Mouse (Mus musculus) hindbrain, embryonic 15.5 days (tissue): ENCODE data around the gene Cd300ld4. TPM values are rescaled to one million over a fixed set of nuclear protein-coding genes. Genes with fewer than 3 reads are reported as not detected.
A peak's percentile ranks its signal among the peaks of the same experiment; 100 is the strongest.
"Not testable (repeated sequence)": the region's sequence is repeated elsewhere in the genome, so short reads cannot be mapped to it uniquely, and the experiment has no call there.

Experiments used
- ATAC-seq: fragments of 200-750 bp; cut with Nextera tagmentation; 2 replicates; pipeline ENCODE4 v1.8.0; 2017; ENCODE audit warnings: low read depth, moderate number of reproducible peaks, moderate TSS enrichment; ENCODE audit not compliant: low FRiP score
- H3K27ac ChIP-seq: fragments of 300-500 bp; sonication (generic); replicated peaks from 2 replicates; pipeline ENCODE4 v1.5.1; 2015; ENCODE audit warnings: mild to moderate bottlenecking, inconsistent platforms
- H3K27me3 ChIP-seq: fragments of 300-500 bp; sonication (generic); 2 replicates; pipeline ENCODE4 v1.6.1; 2015; ENCODE audit warnings: control low read depth, inconsistent platforms
- H3K36me3 ChIP-seq: fragments of 300-500 bp; sonication (generic); 2 replicates; pipeline ENCODE4 v1.6.1; 2015; ENCODE audit warnings: control low read depth, inconsistent platforms
- H3K4me1 ChIP-seq: fragments of 300-500 bp; sonication (generic); replicated peaks from 2 replicates; pipeline ENCODE4 v1.6.1; 2015; ENCODE audit warnings: control low read depth, inconsistent platforms
- H3K4me2 ChIP-seq: fragments of 300-500 bp; sonication (generic); 2 replicates; pipeline ENCODE4 v1.6.1; 2015; ENCODE audit warnings: moderate library complexity, mild to moderate bottlenecking, inconsistent platforms
- H3K4me3 ChIP-seq: fragments of 300-500 bp; sonication (generic); 2 replicates; pipeline ENCODE4 v1.5.1; 2015; ENCODE audit warnings: mild to moderate bottlenecking, inconsistent platforms
- H3K9ac ChIP-seq: fragments of 300-500 bp; sonication (generic); 2 replicates; pipeline ENCODE4 v1.6.1; 2015; ENCODE audit warnings: inconsistent platforms
- H3K9me3 ChIP-seq: fragments of 300-500 bp; sonication (generic); 2 replicates; pipeline ENCODE4 v1.6.1; 2016; ENCODE audit warnings: control low read depth, inconsistent platforms
- WGBS: fragments of 180-500 bp; shearing (Covaris S2); methylation state at CpG from one replicate; pipeline ENCODE4 v1.1.7; 2015; 5-methylcytosine and 5-hydroxymethylcytosine counted together
- polyA plus RNA-seq: library from polyadenylated mRNA; unstranded; fragments of >200 nt; fragmentation: Nextera tagmentation; extraction: Ambion mirVana; gene quantifications from 2 replicates; pipeline ENCODE4 v1.2.1, GENCODE M21; 2015

Gene Cd300ld4
- not detected in 2 replicates for polyA plus RNA-seq

- no CpG with 5 or more reads among the region's 6 CpGs for WGBS
- H3K9ac ChIP-seq, ATAC-seq, H3K9me3 ChIP-seq, H3K36me3 ChIP-seq, H3K27me3 ChIP-seq, H3K27ac ChIP-seq, H3K4me2 ChIP-seq, H3K4me1 ChIP-seq, H3K4me3 ChIP-seq: not testable (repeated sequence)
These were observed at the start of gene Cd300ld4 for GRCm38 (mm10) chr11:115026912-115027311. Gene Cd300ld4, minus strand, starts transcription at chr11:115027012.

DNA sequence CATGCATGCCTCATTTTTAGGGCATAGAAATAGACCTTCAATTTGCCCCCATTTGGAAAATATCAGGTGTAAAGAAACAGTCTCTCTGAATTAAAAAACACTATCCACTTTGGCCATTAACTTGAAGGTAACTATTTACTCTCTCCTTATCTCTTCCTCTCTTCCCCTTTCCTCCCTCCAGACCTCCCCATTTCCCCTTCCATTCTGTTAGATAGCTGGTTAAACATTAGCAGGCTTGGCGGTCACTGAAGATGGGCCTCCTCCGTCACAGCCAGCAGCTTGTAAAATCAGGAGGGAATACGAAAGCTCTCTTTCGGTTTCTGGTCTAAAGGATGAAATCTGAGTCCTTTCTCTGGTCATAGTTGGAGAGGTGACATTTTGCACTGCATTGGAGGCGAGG, 49.0 kb upstream of the Cd300ld4 start:
- no peak overlapping the region for H3K27ac ChIP-seq
- no peak for ATAC-seq
- no peak overlapping the region for H3K9ac ChIP-seq
- no peak overlapping the region for H3K4me3 ChIP-seq
- H3K9me3 ChIP-seq: no peaks in the 10 kb centered on the region
- H3K4me2 ChIP-seq: no peak overlapping the region
- H3K36me3 ChIP-seq: no peaks in the 10 kb centered on the region
- peaks cover 8% of the 10 kb centered on the region; the same call in 1 of the 2 replicates for H3K27me3 ChIP-seq
- 58% methylated on average over 5 of the region's 5 CpGs for WGBS
- peaks cover 12% of the 10 kb centered on the region for H3K4me1 ChIP-seq

DNA sequence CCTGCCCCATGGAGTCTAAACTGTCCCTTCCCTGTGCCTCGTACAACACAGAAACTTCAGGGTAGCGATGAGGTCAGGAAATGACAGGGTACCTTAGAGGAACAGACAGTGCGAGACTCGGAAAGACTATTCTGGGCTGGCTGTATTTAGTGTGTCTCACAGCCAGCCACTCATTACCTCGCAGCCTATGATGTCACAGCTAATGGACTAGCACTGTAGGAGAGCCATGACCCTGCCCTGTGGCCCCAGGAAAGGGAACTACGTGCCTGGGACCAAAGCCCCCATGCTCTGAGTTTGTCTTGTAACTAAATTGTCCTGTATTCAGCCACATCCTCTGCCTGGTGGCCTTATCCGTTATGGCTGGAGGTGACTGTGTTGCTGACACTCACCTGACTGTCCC, 48.6 kb upstream of the Cd300ld4 start:
- 78% methylated on average over 7 of the region's 7 CpGs for WGBS
- H3K27me3 ChIP-seq: peaks cover 8% of the 10 kb centered on the region; the same call in 1 of the 2 replicates

GRCm38 (mm10) chr11:115073002-115073401, 46.2 kb upstream of the Cd300ld4 start:
- H3K9ac ChIP-seq: no peak overlapping the region
- H3K4me2 ChIP-seq: no peak overlapping the region
- no peak for ATAC-seq
- H3K36me3 ChIP-seq: no peaks in the 10 kb centered on the region
- peaks cover 12% of the 10 kb centered on the region for H3K4me1 ChIP-seq
- H3K27me3 ChIP-seq: peaks cover 23% of the 10 kb centered on the region
- no peak overlapping the region for H3K27ac ChIP-seq
- H3K4me3 ChIP-seq: no peak overlapping the region
- 62% methylated on average over 5 of the region's 5 CpGs for WGBS
- no peaks in the 10 kb centered on the region for H3K9me3 ChIP-seq

More for the DNA sequence above, 48.6 kb upstream of the Cd300ld4 start:
- H3K9ac ChIP-seq: no peak overlapping the region
- H3K4me2 ChIP-seq: no peak overlapping the region
- no peak overlapping the region for H3K4me3 ChIP-seq
- no peak for ATAC-seq
- peaks cover 12% of the 10 kb centered on the region for H3K4me1 ChIP-seq
- no peak overlapping the region for H3K27ac ChIP-seq
- no peaks in the 10 kb centered on the region for H3K9me3 ChIP-seq
- no peaks in the 10 kb centered on the region for H3K36me3 ChIP-seq

GRCm38 (mm10) chr11:115071631-115072294, 45.0 kb upstream of the Cd300ld4 start:
- H3K4me2 ChIP-seq: peak overlapping the region; percentile 34
- no peak overlapping the region for H3K4me3 ChIP-seq
- ATAC-seq: no peak
- H3K27me3 ChIP-seq: peaks cover 23% of the 10 kb centered on the region
- WGBS: 9% methylated on average over 14 of the region's 14 CpGs
- no peaks in the 10 kb centered on the region for H3K9me3 ChIP-seq
- peaks cover 12% of the 10 kb centered on the region for H3K4me1 ChIP-seq
- peak overlapping the region; percentile 29; the same call in 1 of the 2 replicates for H3K27ac ChIP-seq
- no peaks in the 10 kb centered on the region for H3K36me3 ChIP-seq
- no peak overlapping the region for H3K9ac ChIP-seq

- Histone ChIP-seq H3K27ac (no peak overlapping the region), H3K4me3 (no peak overlapping the region), H3K36me3 (no peaks in the 10 kb centered on the region), H3K27me3 (peaks cover 23% of the 10 kb centered on the region), H3K4me1 (peaks cover 12% of the 10 kb centered on the region), H3K9me3 (no peaks in the 10 kb centered on the region), H3K9ac (no peak overlapping the region), H3K4me2 (peak overlapping the region; percentile 34)
- 0 out of 2 replicates have a peak, but pooled peaks have one; percentile 30 for ATAC-seq
- 2% methylated on average over 9 of the region's 9 CpGs for WGBS
These were observed 44.3 kb upstream of the Cd300ld4 start for GRCm38 (mm10) chr11:115071015-115071551.

DNA sequence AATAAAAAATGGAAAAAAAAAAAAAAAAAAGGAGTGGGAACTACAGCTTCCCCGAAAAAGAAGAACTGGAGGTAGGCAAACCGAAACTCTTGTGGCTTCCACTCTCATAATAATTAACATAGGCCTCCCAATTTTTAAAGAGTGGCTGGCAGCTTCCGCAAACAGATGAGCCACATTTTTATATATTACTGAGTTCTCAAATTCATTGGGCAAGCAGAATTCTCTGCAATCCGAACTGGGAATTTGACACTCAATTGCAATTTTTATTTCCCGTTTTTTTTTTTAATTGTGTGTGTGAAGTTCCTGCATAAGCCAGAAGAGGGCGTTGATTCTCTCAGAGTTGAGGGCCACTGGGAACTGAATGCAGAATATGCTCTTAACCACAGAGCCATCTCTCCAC, 40.0 kb upstream of the Cd300ld4 start:
- Histone ChIP-seq H3K27ac (no peak overlapping the region), H3K4me2 (no peak overlapping the region), H3K4me3 (no peak overlapping the region), H3K9me3 (no peaks in the 10 kb centered on the region), H3K36me3 (no peaks in the 10 kb centered on the region), H3K27me3 (peaks cover 19% of the 10 kb centered on the region), H3K9ac (no peak overlapping the region), H3K4me1 (peaks cover 8% of the 10 kb centered on the region)
- no peak for ATAC-seq
- WGBS: 74% methylated on average over 6 of the region's 6 CpGs

DNA sequence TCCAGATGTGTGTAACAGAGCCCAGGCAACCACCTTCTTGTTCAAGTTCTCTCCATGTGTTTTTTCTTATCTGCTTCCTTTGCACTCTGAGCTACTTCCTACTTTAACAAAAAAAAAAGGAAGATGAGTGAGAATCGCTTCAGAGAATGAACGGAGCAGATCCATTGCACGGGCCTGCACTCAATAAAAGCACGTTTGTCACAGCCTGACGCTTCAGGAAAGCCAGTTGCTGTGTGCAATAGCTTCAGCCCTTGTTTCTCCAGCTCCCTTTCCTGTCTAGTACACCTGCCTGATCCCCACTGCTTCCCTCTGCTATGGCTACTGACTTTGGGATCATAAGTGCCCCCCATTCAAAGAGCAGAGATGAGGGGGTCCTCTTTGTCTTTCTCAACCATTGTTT, 35.3 kb upstream of the Cd300ld4 start, which contains the start of gene Cd300e:
TSS of gene Cd300e (minus strand) at position 101 of the 400 bp plus-strand sequence.
- Histone ChIP-seq H3K4me2 (no peak within 1 kb of the TSS), H3K9ac (no peak within 1 kb of the TSS), H3K27ac (no peak within 1 kb of the TSS), H3K4me3 (no peak within 1 kb of the TSS), H3K36me3 (no peaks in the 10 kb centered on the region), H3K9me3 (no peaks in the 10 kb centered on the region), H3K4me1 (no peaks in the 10 kb centered on the region), H3K27me3 (0 out of 2 replicates have a peak, but pooled peaks cover 4% of the 10 kb centered on the region)
- WGBS: 28% methylated on average over 5 of the region's 5 CpGs
- ATAC-seq: no peak

- no peaks in the 10 kb centered on the region for H3K4me1 ChIP-seq
- H3K4me3 ChIP-seq: no peak overlapping the region
- no peaks in the 10 kb centered on the region for H3K9me3 ChIP-seq
- H3K36me3 ChIP-seq: no peaks in the 10 kb centered on the region
- ATAC-seq: no peak
- H3K27me3 ChIP-seq: no peaks in the 10 kb centered on the region
- no peak overlapping the region for H3K4me2 ChIP-seq
- H3K27ac ChIP-seq: no peak overlapping the region
- 85% methylated on average over 2 of the region's 2 CpGs for WGBS
- H3K9ac ChIP-seq: no peak overlapping the region
These were observed 33.0 kb upstream of the Cd300ld4 start for GRCm38 (mm10) chr11:115059797-115060196.

DNA sequence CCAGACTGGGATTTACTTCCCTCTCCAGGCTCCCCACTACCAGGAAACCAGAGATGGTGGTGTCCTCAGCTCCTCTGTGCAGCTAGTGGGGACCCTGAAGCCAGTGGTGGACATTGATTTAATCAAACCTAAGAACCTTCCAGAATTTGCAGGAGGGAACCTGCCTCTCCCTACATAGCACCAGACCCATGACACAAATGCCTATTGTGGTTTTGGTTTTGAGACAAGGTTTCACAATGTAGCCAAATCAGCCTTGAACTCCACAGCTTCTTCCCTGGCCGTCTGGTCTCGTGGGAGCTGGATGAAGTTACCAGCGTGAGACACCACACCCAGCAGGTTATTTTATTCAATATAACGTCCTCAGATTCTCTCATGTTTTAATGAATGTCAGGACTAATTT, 31.9 kb upstream of the Cd300ld4 start:
- Histone ChIP-seq H3K4me1 (no peaks in the 10 kb centered on the region), H3K27ac (no peak overlapping the region), H3K9me3 (no peaks in the 10 kb centered on the region), H3K4me2 (no peak overlapping the region), H3K9ac (no peak overlapping the region), H3K36me3 (no peaks in the 10 kb centered on the region), H3K4me3 (no peak overlapping the region), H3K27me3 (no peaks in the 10 kb centered on the region)
- WGBS: 71% methylated on average over 4 of the region's 4 CpGs
- no peak for ATAC-seq

DNA sequence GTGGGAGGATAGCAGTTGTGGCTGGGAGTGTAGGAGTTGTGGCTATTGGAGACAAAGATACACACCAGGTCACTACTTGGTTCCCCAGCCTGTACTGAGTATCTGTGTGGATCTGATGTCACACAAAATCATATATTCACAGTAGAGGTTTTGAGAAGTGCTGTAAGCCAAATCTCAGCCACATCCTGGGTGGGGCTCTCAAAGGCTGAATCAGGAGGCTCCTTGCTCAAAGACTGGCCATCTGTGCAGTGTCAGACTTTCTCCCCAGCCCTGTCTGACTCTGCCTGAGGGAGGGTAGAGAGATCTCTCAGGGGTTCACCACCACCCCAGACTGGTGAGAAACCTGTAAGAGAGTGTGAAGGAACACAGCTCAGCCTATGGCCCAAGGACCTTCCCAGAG, 27.7 kb upstream of the Cd300ld4 start:
- Histone ChIP-seq H3K4me2 (no peak overlapping the region), H3K4me3 (no peak overlapping the region), H3K4me1 (no peaks in the 10 kb centered on the region), H3K9ac (no peak overlapping the region), H3K27me3 (no peaks in the 10 kb centered on the region), H3K27ac (no peak overlapping the region), H3K9me3 (no peaks in the 10 kb centered on the region), H3K36me3 (no peaks in the 10 kb centered on the region)
- ATAC-seq: no peak

- WGBS: 100% methylated on average over 1 of the region's 1 CpGs
- Histone ChIP-seq H3K27ac (no peak overlapping the region), H3K4me2 (no peak overlapping the region), H3K36me3 (no peaks in the 10 kb centered on the region), H3K27me3 (no peaks in the 10 kb centered on the region), H3K9ac (no peak overlapping the region), H3K4me1 (no peaks in the 10 kb centered on the region), H3K9me3 (no peaks in the 10 kb centered on the region), H3K4me3 (no peak overlapping the region)
- ATAC-seq: no peak
These were observed 26.2 kb upstream of the Cd300ld4 start for GRCm38 (mm10) chr11:115052991-115053390.
